Mouse (Mus musculus): ENCODE results near the gene Nek7.

The Nek7 gene

GRCm38 (mm10) chr1:138607862-138608261, 12.1 kb downstream of the Nek7 start:
- DNase-seq = no peak

- no peak for DNase-seq
Measured at GRCm38 (mm10) chr1:138606771-138607170, 13.2 kb downstream of the Nek7 start.

GRCm38 (mm10) chr1:138604736-138605135, 15.2 kb downstream of the Nek7 start:
- DNase-seq = no peak

GRCm38 (mm10) chr1:138603974-138604373, 16.0 kb downstream of the Nek7 start:
- DNase-seq = no peak

- no peak for DNase-seq
Measured at GRCm38 (mm10) chr1:138598087-138598486, 21.9 kb downstream of the Nek7 start.

- no peak for DNase-seq
Measured at GRCm38 (mm10) chr1:138596127-138596706, 23.7 kb downstream of the Nek7 start.

GRCm38 (mm10) chr1:138594910-138595309, 25.0 kb downstream of the Nek7 start:
- DNase-seq = no peak

- no peak for DNase-seq
Measured at GRCm38 (mm10) chr1:138593922-138594321, 26.0 kb downstream of the Nek7 start.

- DNase-seq = no peak
Measured at GRCm38 (mm10) chr1:138592466-138592865, 27.5 kb downstream of the Nek7 start.

GRCm38 (mm10) chr1:138590451-138591022, 29.4 kb downstream of the Nek7 start:
- DNase-seq = no peak

GRCm38 (mm10) chr1:138589126-138589525, 30.8 kb downstream of the Nek7 start:
- no peak for DNase-seq

- DNase-seq = no peak
Measured at GRCm38 (mm10) chr1:138587812-138588211, 32.1 kb downstream of the Nek7 start.

- DNase-seq = no peak
Measured at GRCm38 (mm10) chr1:138586891-138587290, 33.0 kb downstream of the Nek7 start.

- no peak for DNase-seq
Measured at GRCm38 (mm10) chr1:138584423-138585013, 35.4 kb downstream of the Nek7 start.

GRCm38 (mm10) chr1:138582225-138582624, 37.7 kb downstream of the Nek7 start:
- no peak for DNase-seq

GRCm38 (mm10) chr1:138579822-138580492, 40.0 kb downstream of the Nek7 start:
- DNase-seq = no peak

- no peak for DNase-seq
Measured at GRCm38 (mm10) chr1:138579207-138579606, 40.7 kb downstream of the Nek7 start.

GRCm38 (mm10) chr1:138576803-138577202, 43.1 kb downstream of the Nek7 start:
- peak; percentile 8 for DNase-seq

GRCm38 (mm10) chr1:138576066-138576697, 43.8 kb downstream of the Nek7 start:
- DNase-seq = no peak

- no peak for DNase-seq
Measured at GRCm38 (mm10) chr1:138575629-138576028, 44.3 kb downstream of the Nek7 start.

GRCm38 (mm10) chr1:138571565-138572361, 48.2 kb downstream of the Nek7 start:
- DNase-seq = no peak

GRCm38 (mm10) chr1:138571038-138571441, 48.9 kb downstream of the Nek7 start:
- no peak for DNase-seq
